Mouse (Mus musculus): ENCODE data around the gene Fam167b.

DNA sequence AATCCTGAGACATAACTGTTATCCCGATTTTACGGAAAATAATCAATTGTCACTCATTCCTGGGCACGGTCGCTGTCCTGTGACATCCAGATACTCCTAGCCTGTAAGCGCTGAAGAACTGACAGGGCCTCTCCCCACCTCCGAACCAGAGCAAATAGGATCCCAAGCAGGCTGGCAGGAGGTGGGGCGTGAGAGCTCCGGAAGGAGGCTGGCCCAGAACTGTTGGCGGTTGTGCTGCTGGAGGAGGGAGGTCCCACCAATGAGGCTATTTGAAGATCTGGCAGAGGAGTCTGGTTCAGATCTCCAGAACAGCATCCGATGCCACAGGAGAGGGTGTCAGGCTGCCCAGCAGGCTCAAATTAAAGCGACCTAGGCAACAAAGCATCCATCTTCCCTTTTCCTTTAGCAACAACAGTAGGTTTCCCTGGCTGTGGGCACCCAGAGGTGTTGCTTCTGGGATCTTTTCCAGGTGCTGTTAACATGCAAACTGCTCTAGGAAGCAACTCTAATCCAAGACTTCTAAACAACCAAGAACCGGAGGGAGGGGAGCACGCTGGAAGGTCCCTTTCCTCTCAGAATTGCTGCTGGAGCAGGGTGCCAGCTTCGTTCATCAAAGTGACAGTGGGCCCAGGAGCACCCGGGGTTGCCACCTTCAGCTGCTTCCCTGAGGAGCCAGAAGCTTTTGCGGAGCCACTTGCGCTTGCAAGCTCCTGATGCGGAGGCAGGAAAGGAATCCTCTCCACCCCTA, 46.1 kb upstream of the Fam167b start:
- TF ChIP-seq CTCF (IDR thresholded peaks at IDR 0.05; ENCODE audit: low read depth, low read length) = no peak
- no peak for TF ChIP-seq POLR2A (IDR thresholded peaks at IDR 0.05; ENCODE audit: extremely low read depth, insufficient read depth, low read length)
